Mouse (Mus musculus) forebrain, embryonic 12.5 days (tissue): ENCODE data around the gene Iqcj. TPM values are rescaled to one million over a fixed set of nuclear protein-coding genes. Genes with fewer than 3 reads are reported as not detected.
A peak's percentile ranks its signal among the peaks of the same experiment; 100 is the strongest.

Experiments used
- ATAC-seq: fragments of 200-750 bp; cut with Nextera tagmentation; 2 replicates; pipeline ENCODE4 v1.8.0; 2017; ENCODE audit warnings: moderate TSS enrichment; ENCODE audit not compliant: low FRiP score
- H3K27ac ChIP-seq: fragments of 300-500 bp; sonication (generic); 2 replicates; pipeline ENCODE4 v1.5.1; 2016; ENCODE audit warnings: mild to moderate bottlenecking
- H3K27me3 ChIP-seq: fragments of 300-500 bp; sonication (generic); 2 replicates; pipeline ENCODE4 v1.6.1; 2016; ENCODE audit warnings: mild to moderate bottlenecking
- H3K36me3 ChIP-seq: fragments of 300-500 bp; sonication (generic); replicated peaks from 2 replicates; pipeline ENCODE4 v1.6.1; 2016; ENCODE audit warnings: mild to moderate bottlenecking
- H3K4me1 ChIP-seq: fragments of 300-500 bp; sonication (generic); 2 replicates; pipeline ENCODE4 v1.6.1; 2016
- H3K4me2 ChIP-seq: fragments of 300-500 bp; sonication (generic); 2 replicates; pipeline ENCODE4 v1.6.1; 2016; ENCODE audit warnings: mild to moderate bottlenecking, moderate library complexity
- H3K4me3 ChIP-seq: fragments of 300-500 bp; sonication (generic); replicated peaks from 2 replicates; pipeline ENCODE4 v1.5.1; 2016; ENCODE audit warnings: mild to moderate bottlenecking
- H3K9ac ChIP-seq: fragments of 300-500 bp; sonication (generic); 2 replicates; pipeline ENCODE4 v1.6.1; 2016; ENCODE audit warnings: mild to moderate bottlenecking
- H3K9me3 ChIP-seq: fragments of 300-500 bp; sonication (generic); 2 replicates; pipeline ENCODE4 v1.6.1; 2016
- WGBS: fragments of 180-500 bp; shearing (Covaris S2); methylation state at CpG from one replicate; pipeline ENCODE4 v1.1.7; 2016; 5-methylcytosine and 5-hydroxymethylcytosine counted together
- polyA plus RNA-seq: library from polyadenylated mRNA; unstranded; fragments of >200 nt; fragmentation: Nextera tagmentation; extraction: Ambion mirVana; gene quantifications from 2 replicates; pipeline ENCODE4 v1.2.1, GENCODE M21; 2016

Gene Iqcj
- 0.51 and 0.63 TPM in 2 replicates for polyA plus RNA-seq

DNA sequence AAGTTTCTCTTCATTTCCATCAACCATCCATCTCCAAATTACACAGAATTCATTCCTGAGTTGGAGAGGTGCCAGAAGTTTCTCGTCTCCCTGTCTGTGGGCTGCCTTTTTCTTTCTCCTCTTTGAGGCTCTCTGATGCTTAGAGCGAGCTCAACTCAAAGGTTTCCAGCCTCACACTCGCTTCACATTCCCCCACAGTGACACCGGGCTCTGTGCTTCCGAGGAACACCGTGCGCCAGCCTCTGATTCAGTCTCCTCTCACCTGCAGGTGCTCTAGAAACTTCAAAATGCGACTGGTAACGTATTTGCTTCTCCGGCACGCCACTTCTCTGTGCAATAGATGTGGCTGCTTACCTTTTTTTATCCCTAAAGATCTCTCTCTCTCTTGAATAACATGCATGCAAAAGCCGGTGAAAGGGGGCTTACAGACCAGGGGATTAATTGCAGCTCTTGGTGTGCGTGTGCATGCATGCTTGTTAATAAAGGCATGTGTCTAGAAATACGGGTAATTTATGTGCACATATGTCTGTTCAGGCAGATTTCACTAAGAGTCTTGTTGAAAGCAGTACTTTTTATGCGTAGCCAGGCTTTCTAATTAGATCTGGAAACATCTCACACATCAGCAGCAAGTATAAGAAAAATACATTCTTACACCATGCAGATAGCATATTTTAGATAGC is at the start of gene Iqcj, which contains the start of gene Iqschfp:
Iqcj (plus strand) TSS at position 195 of the 680 bp plus-strand sequence.
Iqschfp (plus strand) TSS at position 207 of the 680 bp plus-strand sequence.
- H3K27me3 ChIP-seq: no peaks in the 10 kb centered on the region
- H3K4me3 ChIP-seq: peak within 1 kb of the TSS; percentile 24
- H3K36me3 ChIP-seq: no peaks in the 10 kb centered on the region
- peak; percentile 78 for ATAC-seq
- 27% methylated on average over 15 of the region's 15 CpGs for WGBS
- H3K27ac ChIP-seq: peak within 1 kb of the TSS; percentile 78
- peak within 1 kb of the TSS; percentile 27; the same call in 1 of the 2 replicates for H3K9ac ChIP-seq
- no peaks in the 10 kb centered on the region for H3K9me3 ChIP-seq
- H3K4me1 ChIP-seq: peaks cover 17% of the 10 kb centered on the region
- H3K4me2 ChIP-seq: peak within 1 kb of the TSS; percentile 45

DNA sequence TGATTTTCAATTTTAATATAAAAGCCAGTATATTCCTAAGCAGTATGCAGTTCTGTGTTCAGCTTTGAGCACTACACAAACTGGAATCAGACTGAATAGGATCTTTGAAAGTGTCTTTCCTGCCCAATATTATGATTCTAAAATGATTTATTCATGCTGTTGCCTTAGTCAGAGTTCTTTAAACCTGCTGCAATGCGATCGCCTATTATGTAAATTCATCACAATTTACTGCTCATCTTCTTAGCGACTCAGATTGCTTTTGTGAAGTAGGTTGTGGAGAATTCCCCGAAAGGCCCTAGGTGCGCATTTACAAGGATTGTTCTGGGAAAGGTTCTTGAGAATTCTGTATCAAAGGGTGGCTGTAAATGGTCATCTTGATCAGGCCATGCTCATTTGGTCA is 39.6 kb upstream of the Iqcj start:
- Histone ChIP-seq H3K27me3 (no peaks in the 10 kb centered on the region), H3K4me2 (no peak overlapping the region), H3K36me3 (no peaks in the 10 kb centered on the region), H3K27ac (no peak overlapping the region), H3K9ac (no peak overlapping the region), H3K4me3 (no peak overlapping the region), H3K9me3 (no peaks in the 10 kb centered on the region), H3K4me1 (no peaks in the 10 kb centered on the region)
- WGBS: 84% methylated on average over 5 of the region's 5 CpGs
- ATAC-seq: no peak

DNA sequence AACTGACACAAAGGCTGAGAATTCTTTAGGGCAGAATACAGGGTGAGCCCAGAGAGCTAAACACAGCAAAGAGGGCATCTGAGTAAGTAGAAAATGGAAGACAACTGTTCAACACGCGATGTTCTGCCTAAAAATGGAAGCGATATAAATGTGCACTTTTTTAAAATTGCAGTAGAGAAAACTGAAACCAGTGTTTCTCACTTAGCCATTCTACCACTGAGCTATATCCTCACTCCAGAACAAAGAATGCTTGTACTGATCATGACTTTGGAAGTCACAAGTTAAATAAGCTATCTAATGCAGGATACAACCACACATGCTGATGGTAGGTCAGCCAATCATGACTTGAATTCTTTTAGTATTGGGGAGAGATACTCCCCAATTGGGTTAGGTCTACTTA is 30.5 kb upstream of the Iqcj start:
- Histone ChIP-seq H3K4me2 (no peak overlapping the region), H3K27me3 (no peaks in the 10 kb centered on the region), H3K36me3 (no peaks in the 10 kb centered on the region), H3K9me3 (no peaks in the 10 kb centered on the region), H3K27ac (no peak overlapping the region), H3K4me1 (no peaks in the 10 kb centered on the region), H3K9ac (no peak overlapping the region), H3K4me3 (no peak overlapping the region)
- 88% methylated on average over 3 of the region's 3 CpGs for WGBS
- ATAC-seq: no peak

DNA sequence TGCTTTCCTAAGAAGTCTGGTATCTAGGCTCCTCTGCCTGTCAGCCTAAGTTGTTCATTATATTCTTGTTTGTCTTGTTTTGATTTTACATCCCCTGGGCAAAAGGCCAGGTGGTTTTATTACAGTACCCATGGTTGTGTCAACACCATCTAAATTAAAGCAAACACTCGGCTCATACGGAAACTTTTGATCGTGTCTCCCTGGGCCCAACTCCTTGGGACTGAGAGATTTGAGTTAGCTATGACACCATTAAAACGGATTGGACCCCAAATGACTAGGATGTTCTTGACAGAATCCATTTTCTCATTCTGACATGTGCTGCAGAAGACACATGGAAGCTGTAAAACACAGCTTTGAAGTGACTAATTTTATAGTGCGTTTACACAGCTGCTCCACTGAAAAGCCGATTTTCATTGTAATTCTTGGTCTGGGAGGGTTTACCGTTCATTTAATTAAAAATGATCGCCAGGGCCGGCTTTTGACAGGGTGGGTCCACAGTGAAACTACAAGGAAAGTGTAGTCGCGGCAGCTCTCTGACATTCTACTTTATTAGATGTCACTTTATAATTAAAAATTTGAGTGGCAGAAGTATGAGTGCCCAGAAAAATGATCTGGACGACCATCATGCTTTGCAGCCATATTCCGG is 24.5 kb upstream of the Iqcj start:
- ATAC-seq: peak; percentile 61; the same call in 1 of the 2 replicates

DNA sequence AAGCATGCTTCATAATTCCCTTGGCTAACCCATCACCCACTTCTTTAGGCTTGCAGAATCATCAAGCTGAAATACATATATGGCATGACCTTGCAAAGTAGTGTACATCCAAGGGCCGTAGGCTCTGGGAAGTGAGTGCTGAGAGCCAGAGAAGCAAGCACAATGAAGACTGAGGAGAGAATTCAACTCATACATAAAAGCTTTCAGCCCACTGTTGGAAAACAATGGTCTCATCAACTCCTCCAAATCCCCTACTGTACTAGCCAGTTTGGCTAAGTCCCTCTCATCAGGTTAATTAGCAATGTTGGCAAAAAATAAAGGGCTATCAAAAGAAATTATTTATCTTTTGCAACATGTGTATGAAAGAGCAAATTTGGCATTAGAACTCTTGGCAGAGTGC is 22.6 kb upstream of the Iqcj start:
- Histone ChIP-seq H3K9me3 (no peaks in the 10 kb centered on the region), H3K36me3 (no peaks in the 10 kb centered on the region), H3K9ac (no peak overlapping the region), H3K4me3 (no peak overlapping the region), H3K4me2 (no peak overlapping the region), H3K4me1 (no peaks in the 10 kb centered on the region), H3K27me3 (no peaks in the 10 kb centered on the region), H3K27ac (no peak overlapping the region)
- WGBS: 50% methylated on average over 1 of the region's 1 CpGs
- no peak for ATAC-seq

More for the DNA sequence above, 24.5 kb upstream of the Iqcj start:
- Histone ChIP-seq H3K4me3 (no peak overlapping the region), H3K4me2 (no peak overlapping the region), H3K4me1 (no peaks in the 10 kb centered on the region), H3K9ac (no peak overlapping the region), H3K27ac (no peak overlapping the region), H3K36me3 (no peaks in the 10 kb centered on the region), H3K9me3 (no peaks in the 10 kb centered on the region), H3K27me3 (no peaks in the 10 kb centered on the region)
- WGBS: 79% methylated on average over 13 of the region's 13 CpGs

DNA sequence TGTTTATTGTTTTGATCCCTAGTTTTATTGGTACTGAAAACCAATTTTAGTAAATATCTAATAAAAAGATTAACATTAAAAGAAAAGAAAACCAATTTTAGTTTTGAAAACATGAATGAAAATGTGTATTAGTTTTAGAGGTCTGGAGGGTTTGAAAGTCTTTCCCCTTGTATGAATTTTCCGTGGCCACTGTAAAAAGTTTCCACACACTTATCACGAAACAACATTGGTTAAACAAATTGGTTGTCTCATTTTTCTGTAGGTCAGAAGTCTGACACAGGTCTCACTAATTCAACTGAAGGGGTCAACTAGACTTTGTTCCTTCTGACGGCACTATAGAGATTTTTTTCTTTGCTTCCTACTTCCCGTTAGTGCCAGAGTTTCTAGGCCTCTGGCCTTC is 14.8 kb upstream of the Iqcj start:
- ATAC-seq: no peak
- Histone ChIP-seq H3K4me2 (no peak overlapping the region), H3K4me1 (no peaks in the 10 kb centered on the region), H3K27ac (no peak overlapping the region), H3K9me3 (no peaks in the 10 kb centered on the region), H3K36me3 (no peaks in the 10 kb centered on the region), H3K9ac (no peak overlapping the region), H3K4me3 (no peak overlapping the region), H3K27me3 (no peaks in the 10 kb centered on the region)
- WGBS: 77% methylated on average over 4 of the region's 4 CpGs

DNA sequence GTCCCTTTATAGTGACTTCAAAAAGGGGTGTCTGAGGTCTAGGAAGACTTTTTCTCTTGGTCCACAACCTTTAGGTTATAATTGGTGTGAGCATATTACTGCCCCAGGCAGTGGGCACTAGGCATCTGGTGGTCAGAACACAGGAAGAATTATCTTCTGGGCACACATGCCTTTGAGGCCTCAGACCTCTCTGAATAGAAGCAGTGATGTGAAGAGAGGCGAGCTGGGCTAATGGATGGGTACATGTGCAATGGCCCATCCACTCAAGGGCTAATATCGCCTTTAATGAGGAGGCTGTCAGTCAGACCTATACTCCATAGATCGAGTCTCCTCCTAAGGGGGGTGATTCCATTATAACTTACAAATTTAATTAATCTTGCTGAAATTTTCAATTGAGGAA is 7.7 kb upstream of the Iqcj start:
- Histone ChIP-seq H3K27me3 (no peaks in the 10 kb centered on the region), H3K9ac (no peak overlapping the region), H3K4me1 (peaks cover 14% of the 10 kb centered on the region), H3K4me3 (no peak overlapping the region), H3K36me3 (no peaks in the 10 kb centered on the region), H3K4me2 (no peak overlapping the region), H3K27ac (no peak overlapping the region), H3K9me3 (no peaks in the 10 kb centered on the region)
- ATAC-seq: peak; percentile 75; the same call in 1 of the 2 replicates
- 36% methylated on average over 3 of the region's 3 CpGs for WGBS

DNA sequence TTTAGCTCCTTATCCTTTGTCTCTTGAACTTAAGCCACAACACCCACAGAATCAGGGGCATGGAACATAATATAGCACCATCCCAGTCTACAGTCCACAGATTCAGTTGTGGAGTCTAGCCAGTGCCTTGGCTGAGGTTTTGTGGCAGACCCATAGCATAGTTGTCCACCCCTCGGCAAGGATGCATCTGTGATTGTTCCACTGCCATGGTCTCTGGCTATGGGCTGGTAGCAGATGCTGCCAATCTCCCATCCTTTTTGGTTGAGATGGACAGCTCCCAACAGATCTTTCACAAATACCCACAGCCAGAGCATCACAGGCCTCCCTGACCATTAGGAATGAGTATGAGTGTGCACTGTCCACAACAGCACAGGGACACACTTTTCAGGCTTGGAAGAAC is 5.8 kb upstream of the Iqcj start:
- no peak for ATAC-seq
- no peak overlapping the region for H3K9ac ChIP-seq
- no peak overlapping the region for H3K27ac ChIP-seq
- no peak overlapping the region for H3K4me3 ChIP-seq
- no peaks in the 10 kb centered on the region for H3K36me3 ChIP-seq
- H3K4me2 ChIP-seq: no peak overlapping the region
- H3K9me3 ChIP-seq: no peaks in the 10 kb centered on the region
- 65% methylated on average over 1 of the region's 1 CpGs for WGBS
- peaks cover 15% of the 10 kb centered on the region for H3K4me1 ChIP-seq
- no peaks in the 10 kb centered on the region for H3K27me3 ChIP-seq

DNA sequence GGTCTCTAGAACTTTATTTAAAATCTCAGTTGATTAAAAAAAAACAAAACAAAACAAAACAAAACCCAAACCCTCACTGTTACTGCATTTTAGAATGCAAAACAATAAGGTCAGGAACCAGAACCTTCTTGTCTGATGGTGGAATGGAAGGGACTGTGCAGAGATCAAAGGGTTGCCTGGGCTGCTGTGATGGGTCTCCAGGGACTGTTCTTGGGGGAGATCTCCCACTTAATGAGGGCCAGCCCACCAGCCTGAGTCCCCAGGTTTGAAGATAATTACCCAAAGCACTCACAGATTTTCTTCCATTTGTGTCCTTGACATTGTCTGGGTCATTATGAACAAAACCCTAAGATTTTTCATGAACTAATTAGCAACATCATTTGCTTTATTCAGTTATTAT is 4.8 kb upstream of the Iqcj start:
- Histone ChIP-seq H3K4me3 (no peak overlapping the region), H3K9ac (no peak overlapping the region), H3K4me1 (peaks cover 25% of the 10 kb centered on the region), H3K9me3 (no peaks in the 10 kb centered on the region), H3K36me3 (no peaks in the 10 kb centered on the region), H3K27ac (no peak overlapping the region), H3K4me2 (no peak overlapping the region), H3K27me3 (no peaks in the 10 kb centered on the region)
- ATAC-seq: no peak

DNA sequence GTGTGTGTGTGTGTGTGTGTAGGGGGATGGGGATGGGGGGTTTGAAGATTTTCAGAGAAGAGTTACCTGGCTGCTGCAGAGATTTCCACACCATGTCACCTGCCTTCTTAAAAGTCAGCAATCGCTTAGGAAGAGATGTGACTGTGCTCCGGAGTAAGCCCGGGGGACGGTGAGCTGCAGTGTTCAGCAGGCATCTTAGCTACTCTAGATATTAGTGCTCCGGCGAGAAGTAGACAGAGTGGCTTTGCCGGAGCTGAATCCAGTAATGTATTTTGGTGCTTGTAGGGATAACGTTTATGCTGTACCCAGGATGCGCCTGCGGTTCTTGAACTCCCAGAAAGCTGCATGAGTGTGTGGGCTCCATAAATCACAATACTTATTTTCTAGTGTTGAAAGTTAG is 748 bp downstream of the Iqcj start:
- WGBS: 73% methylated on average over 10 of the region's 10 CpGs
- Histone ChIP-seq H3K9ac (no peak overlapping the region), H3K4me2 (peak overlapping the region; percentile 45), H3K4me1 (peaks cover 17% of the 10 kb centered on the region), H3K4me3 (peak overlapping the region; percentile 24), H3K27me3 (no peaks in the 10 kb centered on the region), H3K9me3 (no peaks in the 10 kb centered on the region), H3K27ac (peak overlapping the region; percentile 61; the same call in 1 of the 2 replicates), H3K36me3 (no peaks in the 10 kb centered on the region)
- ATAC-seq: peak; percentile 64; the same call in 1 of the 2 replicates

DNA sequence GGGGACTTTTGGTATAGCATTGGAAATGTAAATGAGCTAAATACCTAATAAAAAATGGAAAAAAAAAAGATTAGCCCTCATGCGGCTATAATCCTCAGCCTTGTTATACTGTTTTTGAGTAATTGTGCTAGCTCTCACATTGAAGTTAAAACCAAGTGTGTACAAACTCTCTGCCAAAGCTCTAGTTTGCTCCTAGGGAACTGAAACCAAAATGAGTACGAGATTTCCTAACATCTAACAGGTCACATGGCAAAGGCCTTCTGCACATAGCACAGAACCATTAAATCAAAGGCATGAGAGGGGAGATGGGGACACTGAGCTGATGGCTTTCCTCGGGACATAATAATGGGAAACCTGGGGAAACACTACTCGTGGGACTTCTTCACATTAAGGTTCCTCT is 10.5 kb downstream of the Iqcj start:
- Histone ChIP-seq H3K4me2 (no peak overlapping the region), H3K36me3 (no peaks in the 10 kb centered on the region), H3K9me3 (no peaks in the 10 kb centered on the region), H3K27me3 (no peaks in the 10 kb centered on the region), H3K9ac (no peak overlapping the region), H3K4me1 (no peaks in the 10 kb centered on the region), H3K4me3 (no peak overlapping the region), H3K27ac (no peak overlapping the region)
- 91% methylated on average over 4 of the region's 4 CpGs for WGBS
- no peak for ATAC-seq

DNA sequence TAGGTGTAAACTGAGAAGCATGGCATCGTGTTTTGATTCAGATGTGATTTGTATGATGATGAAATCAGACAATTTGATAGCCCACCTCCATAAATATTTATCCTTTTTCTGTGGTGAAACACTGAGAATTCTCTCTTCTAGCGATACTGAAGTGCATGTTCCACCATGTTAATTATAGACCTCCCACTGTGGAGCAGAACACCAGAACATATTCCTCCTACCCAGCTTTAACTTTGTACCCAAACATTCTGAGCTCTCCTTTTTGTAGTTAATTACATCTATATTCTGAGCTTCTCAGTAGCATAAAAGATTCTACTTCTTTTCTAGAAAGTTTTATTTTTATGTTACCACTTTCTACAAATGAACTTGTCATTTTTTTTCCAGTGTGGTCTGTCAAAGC is 16.6 kb downstream of the Iqcj start:
- H3K36me3 ChIP-seq: no peaks in the 10 kb centered on the region
- no peak overlapping the region for H3K27ac ChIP-seq

DNA sequence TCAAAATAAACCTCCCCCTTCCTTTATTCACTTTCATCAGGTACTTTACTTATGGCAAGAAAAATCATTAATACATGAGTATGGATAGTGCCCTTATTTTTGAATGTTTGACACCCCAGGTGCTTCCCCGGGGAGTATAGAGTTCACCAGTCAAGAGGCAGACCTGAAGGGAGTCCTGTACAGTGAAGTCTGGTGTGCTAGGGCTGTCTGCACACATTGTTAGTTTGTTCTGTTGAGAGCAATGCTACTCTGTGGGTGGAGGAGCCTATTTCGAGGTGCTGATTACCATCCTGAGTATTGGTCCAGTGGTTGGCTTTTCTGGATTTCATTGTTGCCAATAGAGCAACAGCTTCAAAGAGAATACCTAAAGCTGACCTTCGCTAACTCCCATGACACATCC is 26.1 kb downstream of the Iqcj start:
- H3K4me1 ChIP-seq: peaks cover 8% of the 10 kb centered on the region
- H3K4me2 ChIP-seq: no peak overlapping the region
- WGBS: 76% methylated on average over 3 of the region's 3 CpGs
- 0 out of 2 replicates have a peak, but pooled peaks cover 5% of the 10 kb centered on the region for H3K27me3 ChIP-seq
- ATAC-seq: no peak
- H3K36me3 ChIP-seq: no peaks in the 10 kb centered on the region
- no peak overlapping the region for H3K27ac ChIP-seq
- no peaks in the 10 kb centered on the region for H3K9me3 ChIP-seq
- H3K9ac ChIP-seq: no peak overlapping the region
- no peak overlapping the region for H3K4me3 ChIP-seq

More for the DNA sequence above, 16.6 kb downstream of the Iqcj start:
- no peaks in the 10 kb centered on the region for H3K9me3 ChIP-seq
- no peak overlapping the region for H3K4me3 ChIP-seq
- 85% methylated on average over 2 of the region's 2 CpGs for whole genome bisulfite sequencing
- H3K9ac ChIP-seq: no peak overlapping the region
- no peak for ATAC-seq
- H3K27me3 ChIP-seq: no peaks in the 10 kb centered on the region
- no peaks in the 10 kb centered on the region for H3K4me1 ChIP-seq
- H3K4me2 ChIP-seq: no peak overlapping the region
